Mouse (Mus musculus) layer of hippocampus, adult 8-10 months (tissue): ENCODE measurements around the gene Tex13a. TPM values are rescaled to one million over a fixed set of nuclear protein-coding genes. Genes with fewer than 3 reads are reported as not detected.

Experiments used
- DNase-seq, 2 experiments: peaks; one replicate each; pipeline ENCODE4 v3.0.0; 2022; ENCODE audit warnings: low spot score in 2 of 2
- total RNA-seq, 4 experiments: library from RNA; stranded (reverse); gene quantifications; 2 replicates each; pipeline ENCODE4 v1.2.4; 2022

Tex13a gene
- not detected for total RNA-seq

DNA sequence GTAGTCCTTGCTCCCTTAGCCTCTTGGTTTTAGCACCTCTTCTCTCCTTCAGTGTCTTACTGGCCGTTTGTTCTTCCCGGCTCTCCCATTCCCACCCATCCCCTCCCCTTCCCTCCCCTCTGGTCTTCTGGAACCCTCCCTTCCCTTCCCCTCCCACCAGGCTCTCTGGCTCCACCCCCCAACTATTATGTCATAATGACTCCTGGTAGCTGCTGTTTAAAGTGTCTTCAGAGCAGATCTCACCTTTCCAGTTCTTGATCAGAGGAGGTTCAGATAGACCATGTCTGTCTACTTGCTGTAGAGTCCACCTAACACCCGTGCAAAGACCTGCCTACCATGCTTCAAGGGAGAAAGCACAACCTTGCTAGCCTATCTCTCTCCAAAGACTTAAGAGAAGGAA, at the start of gene Tex13a:
Gene Tex13a (minus strand): TSS at position 101 of the 400 bp plus-strand sequence.
- no peak for DNase-seq

DNA sequence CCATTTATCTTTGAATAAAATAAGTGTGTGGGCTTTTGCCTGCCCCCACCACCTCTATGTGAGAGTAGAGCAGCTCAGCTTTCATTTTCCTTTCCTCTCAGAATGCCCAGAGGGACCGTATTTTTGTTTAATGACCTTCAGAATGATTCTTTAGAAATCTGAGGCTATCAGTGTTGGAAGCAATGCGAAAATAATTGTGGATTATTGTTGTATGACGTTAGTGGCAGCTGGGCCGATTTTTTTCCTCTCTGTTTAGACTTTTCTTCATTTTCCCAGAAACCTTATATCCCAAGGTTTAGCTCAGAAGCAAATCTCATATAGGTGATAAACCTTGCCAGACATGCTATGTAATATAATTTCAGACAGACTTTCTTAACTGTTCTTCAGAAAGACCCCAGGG, 25.2 kb upstream of the Tex13a start:
- DNase-seq: no peak

DNA sequence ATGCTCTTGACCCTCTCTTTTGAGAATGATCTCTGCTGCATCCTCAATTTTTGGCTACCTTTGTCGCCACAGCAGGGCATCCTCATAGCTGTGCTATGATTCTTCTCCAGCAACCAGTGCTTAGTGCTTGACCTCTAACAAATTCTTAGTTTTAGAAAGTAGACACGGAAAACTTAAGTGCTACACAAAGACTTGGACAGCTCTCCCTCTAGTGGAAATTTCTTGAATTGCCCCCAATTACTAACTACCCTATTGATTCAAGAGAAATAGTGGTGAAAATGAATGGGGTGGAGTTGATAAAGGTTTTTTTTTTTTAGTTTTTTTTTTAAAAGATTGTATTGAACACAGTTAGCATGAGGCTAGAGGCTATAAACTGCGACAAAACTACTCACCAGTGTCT, 39.2 kb downstream of the Tex13a start:
- no peak for DNase-seq
